Mouse (Mus musculus) cortical plate, adult 2 months (tissue): Measurements from ENCODE around the gene Pdgfd.

Experiments used
- CTCF ChIP-seq: fragments of 200-500 bp; IDR thresholded peaks from 2 replicates; pipeline ENCODE4 v1.5.1; 2011; ENCODE audit warnings: mild to moderate bottlenecking, control low read depth, low read length; ENCODE audit not compliant: insufficient read depth; ENCODE audit errors: extremely low read depth
- POLR2A ChIP-seq: fragments of 200-500 bp; IDR thresholded peaks from 2 replicates; pipeline ENCODE4 v1.6.1; 2011; ENCODE audit warnings: mild to moderate bottlenecking, low read length, control low read depth; ENCODE audit not compliant: insufficient read depth; ENCODE audit errors: extremely low read depth

DNA sequence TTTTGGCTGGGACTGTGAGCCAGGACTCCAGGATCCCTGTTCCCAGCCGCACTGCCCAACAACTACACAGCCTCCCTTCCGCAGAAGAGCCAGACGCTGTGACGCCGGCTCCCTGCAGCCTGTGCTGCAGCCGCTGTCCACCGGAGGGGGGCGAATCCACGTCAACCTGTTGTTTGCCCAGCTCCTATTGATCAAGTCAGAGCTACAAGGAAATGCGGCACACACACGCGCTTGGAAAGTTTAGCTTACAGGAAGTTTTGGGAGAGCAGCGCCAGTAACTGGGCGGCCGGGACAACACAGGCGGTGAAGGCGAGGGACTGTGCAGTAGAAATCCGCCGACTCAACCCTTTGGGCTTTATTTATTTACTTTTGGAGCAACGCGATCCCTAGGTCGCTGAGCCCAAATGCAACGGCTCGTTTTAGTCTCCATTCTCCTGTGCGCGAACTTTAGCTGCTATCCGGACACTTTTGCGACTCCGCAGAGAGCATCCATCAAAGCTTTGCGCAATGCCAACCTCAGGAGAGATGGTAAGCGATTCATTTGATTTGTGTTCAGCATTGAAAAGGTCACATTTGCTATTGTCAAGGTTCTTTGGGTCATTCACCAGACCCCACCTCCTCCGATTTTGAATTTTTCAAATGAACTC lies at the start of gene Pdgfd:
- TF ChIP-seq POLR2A (no peak), CTCF (no peak)
